Mouse (Mus musculus): Measurements from ENCODE around the gene Actn2. TPM values are rescaled to one million over a fixed set of nuclear protein-coding genes. Genes with fewer than 3 reads are reported as not detected.

The Actn2 gene
- 1.1 and 12.2 TPM in 2 replicates for polyA plus RNA-seq (2015; fragmentation: Nextera tagmentation; extraction: Ambion mirVana)

GRCm38 (mm10) chr13:12340183-12340975, at the start of gene Actn2:
Actn2 (minus strand) TSS chr13:12340760.
- peak; percentile 71 for DNase-seq
- no peak within 1 kb of the TSS for H3K9ac ChIP-seq (replicated peaks)
- peak; percentile 82 for ATAC-seq
- no peaks in the 10 kb centered on the region for H3K9me3 ChIP-seq (ENCODE audit: low read length)
- H3K4me1 ChIP-seq (ENCODE audit: insufficient read depth): 0 out of 2 replicates have a peak, but pooled peaks cover 4% of the 10 kb centered on the region
- TF ChIP-seq EP300 (IDR thresholded peaks at IDR 0.05; ENCODE audit: low read depth): no peak
- TF ChIP-seq CTCF (IDR thresholded peaks at IDR 0.05; ENCODE audit: low read depth): peak; percentile 13; the same call in 1 of the 2 replicates
- peaks cover 9% of the 10 kb centered on the region for H3K27me3 ChIP-seq (ENCODE audit: insufficient read depth, low read length)
- peak within 1 kb of the TSS; percentile 39 for H3K4me2 ChIP-seq (ENCODE audit: low read depth, low read length)
- no peak within 1 kb of the TSS for H3K27ac ChIP-seq (ENCODE audit: low read depth)
- H3K4me3 ChIP-seq (ENCODE audit: low read depth, low read length): no peak within 1 kb of the TSS
- WGBS (ENCODE audit: insufficient replicate concordance): under 1% methylated on average over 42 of the region's 43 CpGs
- no peaks in the 10 kb centered on the region for H3K36me3 ChIP-seq (replicated peaks; ENCODE audit: insufficient read depth, low read length)

GRCm38 (mm10) chr13:12386286-12386685, 45.7 kb upstream of the Actn2 start:
- no peak overlapping the region for H3K4me3 ChIP-seq (ENCODE audit: low read depth, low read length)
- H3K27me3 ChIP-seq (ENCODE audit: insufficient read depth, low read length): no peaks in the 10 kb centered on the region
- H3K4me2 ChIP-seq (ENCODE audit: low read depth, low read length): no peak overlapping the region
- H3K4me1 ChIP-seq (ENCODE audit: insufficient read depth): no peaks in the 10 kb centered on the region
- DNase-seq (no peak), ATAC-seq (no peak)
- H3K9me3 ChIP-seq (ENCODE audit: low read length): no peaks in the 10 kb centered on the region; the same call in 1 of the 2 replicates
- no peak overlapping the region for H3K27ac ChIP-seq (ENCODE audit: low read depth)
- H3K36me3 ChIP-seq (replicated peaks; ENCODE audit: insufficient read depth, low read length): no peaks in the 10 kb centered on the region
- H3K9ac ChIP-seq (replicated peaks): no peak overlapping the region
- TF ChIP-seq CTCF (IDR thresholded peaks at IDR 0.05; ENCODE audit: low read depth): peak; percentile 75
- TF ChIP-seq EP300 (IDR thresholded peaks at IDR 0.05; ENCODE audit: low read depth): no peak

- H3K4me1 ChIP-seq (ENCODE audit: insufficient read depth): no peaks in the 10 kb centered on the region
- no peak overlapping the region for H3K9ac ChIP-seq (replicated peaks)
- no peak for DNase-seq
- TF ChIP-seq EP300 (IDR thresholded peaks at IDR 0.05; ENCODE audit: low read depth): no peak
- no peak for TF ChIP-seq CTCF (IDR thresholded peaks at IDR 0.05; ENCODE audit: low read depth)
- no peak overlapping the region for H3K27ac ChIP-seq (ENCODE audit: low read depth)
- no peak overlapping the region for H3K4me3 ChIP-seq (ENCODE audit: low read depth, low read length)
- H3K36me3 ChIP-seq (replicated peaks; ENCODE audit: insufficient read depth, low read length): no peaks in the 10 kb centered on the region
- no peaks in the 10 kb centered on the region; the same call in 1 of the 2 replicates for H3K9me3 ChIP-seq (ENCODE audit: low read length)
- no peaks in the 10 kb centered on the region for H3K27me3 ChIP-seq (ENCODE audit: insufficient read depth, low read length)
- no peak for ATAC-seq
- H3K4me2 ChIP-seq (ENCODE audit: low read depth, low read length): no peak overlapping the region
These were observed 44.2 kb upstream of the Actn2 start for GRCm38 (mm10) chr13:12384796-12385195.

- DNase-seq (no peak), ATAC-seq (no peak)
- Histone ChIP-seq H3K36me3 (replicated peaks; ENCODE audit: insufficient read depth, low read length) (no peaks in the 10 kb centered on the region), H3K9ac (replicated peaks) (no peak overlapping the region), H3K9me3 (ENCODE audit: low read length) (no peaks in the 10 kb centered on the region), H3K27ac (ENCODE audit: low read depth) (no peak overlapping the region), H3K4me2 (ENCODE audit: low read depth, low read length) (no peak overlapping the region), H3K4me3 (ENCODE audit: low read depth, low read length) (no peak overlapping the region), H3K4me1 (ENCODE audit: insufficient read depth) (no peaks in the 10 kb centered on the region), H3K27me3 (ENCODE audit: insufficient read depth, low read length) (no peaks in the 10 kb centered on the region)
- WGBS (ENCODE audit: insufficient replicate concordance): 51% methylated on average over 1 of the region's 1 CpGs
- TF ChIP-seq CTCF (IDR thresholded peaks at IDR 0.05; ENCODE audit: low read depth) (no peak), EP300 (IDR thresholded peaks at IDR 0.05; ENCODE audit: low read depth) (no peak)
These were observed 36.2 kb upstream of the Actn2 start for GRCm38 (mm10) chr13:12376778-12377177.

GRCm38 (mm10) chr13:12372755-12373154, 32.2 kb upstream of the Actn2 start:
- ATAC-seq (no peak), DNase-seq (no peak)
- WGBS (ENCODE audit: insufficient replicate concordance): 52% methylated on average over 3 of the region's 3 CpGs
- H3K4me2 ChIP-seq (ENCODE audit: low read depth, low read length): no peak overlapping the region
- H3K4me3 ChIP-seq (ENCODE audit: low read depth, low read length): no peak overlapping the region
- H3K9me3 ChIP-seq (ENCODE audit: low read length): no peaks in the 10 kb centered on the region
- H3K9ac ChIP-seq (replicated peaks): no peak overlapping the region
- TF ChIP-seq CTCF (IDR thresholded peaks at IDR 0.05; ENCODE audit: low read depth): no peak
- TF ChIP-seq EP300 (IDR thresholded peaks at IDR 0.05; ENCODE audit: low read depth): no peak
- H3K4me1 ChIP-seq (ENCODE audit: insufficient read depth): no peaks in the 10 kb centered on the region
- H3K36me3 ChIP-seq (replicated peaks; ENCODE audit: insufficient read depth, low read length): no peaks in the 10 kb centered on the region
- H3K27ac ChIP-seq (ENCODE audit: low read depth): no peak overlapping the region
- no peaks in the 10 kb centered on the region for H3K27me3 ChIP-seq (ENCODE audit: insufficient read depth, low read length)

GRCm38 (mm10) chr13:12369930-12370329, 29.4 kb upstream of the Actn2 start:
- Histone ChIP-seq H3K27ac (ENCODE audit: low read depth) (no peak overlapping the region), H3K4me1 (ENCODE audit: insufficient read depth) (no peaks in the 10 kb centered on the region), H3K9ac (replicated peaks) (no peak overlapping the region), H3K4me3 (ENCODE audit: low read depth, low read length) (no peak overlapping the region), H3K36me3 (replicated peaks; ENCODE audit: insufficient read depth, low read length) (no peaks in the 10 kb centered on the region), H3K27me3 (ENCODE audit: insufficient read depth, low read length) (no peaks in the 10 kb centered on the region), H3K4me2 (ENCODE audit: low read depth, low read length) (no peak overlapping the region), H3K9me3 (ENCODE audit: low read length) (no peaks in the 10 kb centered on the region)
- 73% methylated on average over 11 of the region's 11 CpGs for WGBS (ENCODE audit: insufficient replicate concordance)
- ATAC-seq: no peak
- TF ChIP-seq CTCF (IDR thresholded peaks at IDR 0.05; ENCODE audit: low read depth) (no peak), EP300 (IDR thresholded peaks at IDR 0.05; ENCODE audit: low read depth) (no peak)
- DNase-seq: no peak
